Mouse (Mus musculus) liver, adult 2 months (tissue): ENCODE data around the gene Mto1.

ENCODE experiments used
- CTCF ChIP-seq: fragments of 200-500 bp; IDR thresholded peaks from 2 replicates; pipeline ENCODE4 v1.5.1; 2011; ENCODE audit warnings: low read depth, low read length, control low read depth
- POLR2A ChIP-seq: fragments of 200-500 bp; IDR thresholded peaks from 2 replicates; pipeline ENCODE4 v1.6.1; 2011; ENCODE audit warnings: low read length, control low read depth; ENCODE audit not compliant: insufficient read depth; ENCODE audit errors: extremely low read depth

GRCm38 (mm10) chr9:78520127-78520779 lies 72.2 kb downstream of the Mto1 start:
- TF ChIP-seq POLR2A (no peak), CTCF (no peak)
